Mouse (Mus musculus) embryonic facial prominence, embryonic 11.5 days (tissue): ENCODE data around the gene Hcrt. TPM values are rescaled to one million over a fixed set of nuclear protein-coding genes. Genes with fewer than 3 reads are reported as not detected.

Source experiments
- ATAC-seq: fragments of 200-750 bp; cut with Nextera tagmentation; replicated peaks from 2 replicates; pipeline ENCODE4 v1.8.0; 2017; ENCODE audit warnings: low read depth; ENCODE audit not compliant: insufficient number of reproducible peaks, low FRiP score, low TSS enrichment
- DNase-seq: peaks from one replicate; pipeline ENCODE4 v3.0.0-alpha.2; 2015; ENCODE audit warnings: low spot score
- H3K27ac ChIP-seq: fragments of 300-500 bp; sonication (generic); replicated peaks from 2 replicates; pipeline ENCODE4 v1.5.1; 2014; ENCODE audit warnings: mild to moderate bottlenecking, low read depth, low read length, control low read depth
- H3K27me3 ChIP-seq: fragments of 300-500 bp; sonication (generic); 2 replicates; pipeline ENCODE4 v1.6.1; 2014; ENCODE audit warnings: mild to moderate bottlenecking, low read length, moderate library complexity, mixed read lengths; ENCODE audit not compliant: control insufficient read depth, insufficient read depth
- H3K36me3 ChIP-seq: fragments of 300-500 bp; sonication (generic); replicated peaks from 2 replicates; pipeline ENCODE4 v1.6.1; 2014; ENCODE audit warnings: low read depth, mild to moderate bottlenecking, low read length, moderate library complexity, mixed read lengths; ENCODE audit not compliant: control insufficient read depth, insufficient read depth
- H3K4me1 ChIP-seq: fragments of 300-500 bp; sonication (generic); 2 replicates; pipeline ENCODE4 v1.6.1; 2014; ENCODE audit warnings: low read length, mixed read lengths; ENCODE audit not compliant: control insufficient read depth, insufficient read depth
- H3K4me2 ChIP-seq: fragments of 300-500 bp; sonication (generic); 2 replicates; pipeline ENCODE4 v1.6.1; 2014; ENCODE audit warnings: low read depth, mild to moderate bottlenecking, control low read depth, low read length, moderate library complexity
- H3K4me3 ChIP-seq: fragments of 300-500 bp; sonication (generic); 2 replicates; pipeline ENCODE4 v1.5.1; 2014; ENCODE audit warnings: low read depth, low read length, control low read depth
- H3K9ac ChIP-seq: fragments of 300-500 bp; sonication (generic); replicated peaks from 2 replicates; pipeline ENCODE4 v1.6.1; 2014; ENCODE audit warnings: mild to moderate bottlenecking, control low read depth, low read length
- H3K9me3 ChIP-seq: fragments of 300-500 bp; sonication (generic); replicated peaks from 2 replicates; pipeline ENCODE4 v1.6.1; 2016; ENCODE audit warnings: mild to moderate bottlenecking, low read length, inconsistent platforms, mixed read lengths; ENCODE audit not compliant: control insufficient read depth
- WGBS: fragments of 180-500 bp; shearing (Covaris S2); extraction: QIAGEN DNeasy Blood & Tissue Kit; methylation state at CpG from one replicate; pipeline ENCODE4 v1.1.7; 2014; 5-methylcytosine and 5-hydroxymethylcytosine counted together
- polyA plus RNA-seq: library from polyadenylated mRNA; unstranded; fragments of >200 nt; fragmentation: Nextera tagmentation; extraction: Ambion mirVana; gene quantifications from 2 replicates; pipeline ENCODE4 v1.2.1, GENCODE M21; 2014

The Hcrt gene
- polyA plus RNA-seq, 1 experiment from 2014 or later = not detected

DNA sequence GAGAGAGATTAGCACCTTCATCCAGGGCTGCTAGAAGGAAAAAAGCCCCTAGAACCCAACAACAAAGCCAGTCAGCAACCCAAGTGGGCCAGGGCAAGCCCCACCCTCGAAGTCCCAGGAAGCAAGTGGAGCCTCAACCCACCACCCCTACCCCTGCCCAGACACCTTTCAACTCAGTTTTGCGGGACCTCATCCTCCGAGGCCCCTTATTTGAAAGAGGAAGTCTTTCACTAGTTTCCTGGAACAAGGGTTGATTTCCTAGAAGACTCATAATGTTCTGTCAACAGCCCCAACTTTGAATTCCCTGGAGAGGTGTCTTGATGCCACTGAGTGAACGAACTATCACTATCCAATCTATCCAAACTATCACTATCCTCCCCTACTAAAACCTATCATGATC lies 32.8 kb downstream of the Hcrt start:
- no peaks in the 10 kb centered on the region for H3K9me3 ChIP-seq
- H3K27me3 ChIP-seq = no peaks in the 10 kb centered on the region
- no peak for DNase-seq
- H3K4me1 ChIP-seq = no peaks in the 10 kb centered on the region
- H3K36me3 ChIP-seq = no peaks in the 10 kb centered on the region
- no peak overlapping the region for H3K4me3 ChIP-seq
- no peak overlapping the region for H3K27ac ChIP-seq
- WGBS = 94% methylated on average over 4 of the region's 4 CpGs
- ATAC-seq = no peak
- no peak overlapping the region for H3K4me2 ChIP-seq
- no peak overlapping the region for H3K9ac ChIP-seq

DNA sequence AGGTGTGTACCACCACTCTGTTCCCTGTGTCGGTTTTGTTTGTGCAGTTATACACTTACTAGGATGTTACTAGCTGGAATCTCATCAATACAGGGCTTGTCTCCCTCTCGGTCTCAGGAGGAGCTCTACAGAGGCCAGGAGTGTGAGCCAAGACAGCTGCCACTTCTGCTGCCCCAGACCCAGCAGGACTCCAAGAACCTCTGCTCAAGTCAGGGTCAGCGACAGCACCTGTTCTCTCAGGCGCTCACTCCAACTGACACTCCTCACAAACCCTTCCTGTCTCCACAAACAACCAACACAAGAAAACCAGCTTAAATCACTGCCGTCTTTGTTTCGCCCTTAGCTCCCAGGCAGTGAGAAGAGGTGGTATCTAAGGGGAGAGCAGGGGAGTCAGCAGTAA lies 34.1 kb downstream of the Hcrt start:
- DNase-seq (no peak), ATAC-seq (no peak)
- WGBS = 87% methylated on average over 6 of the region's 6 CpGs
- Histone ChIP-seq H3K9me3 (no peaks in the 10 kb centered on the region), H3K4me3 (no peak overlapping the region), H3K27me3 (no peaks in the 10 kb centered on the region), H3K27ac (no peak overlapping the region), H3K36me3 (no peaks in the 10 kb centered on the region), H3K4me1 (no peaks in the 10 kb centered on the region), H3K9ac (no peak overlapping the region), H3K4me2 (no peak overlapping the region)

DNA sequence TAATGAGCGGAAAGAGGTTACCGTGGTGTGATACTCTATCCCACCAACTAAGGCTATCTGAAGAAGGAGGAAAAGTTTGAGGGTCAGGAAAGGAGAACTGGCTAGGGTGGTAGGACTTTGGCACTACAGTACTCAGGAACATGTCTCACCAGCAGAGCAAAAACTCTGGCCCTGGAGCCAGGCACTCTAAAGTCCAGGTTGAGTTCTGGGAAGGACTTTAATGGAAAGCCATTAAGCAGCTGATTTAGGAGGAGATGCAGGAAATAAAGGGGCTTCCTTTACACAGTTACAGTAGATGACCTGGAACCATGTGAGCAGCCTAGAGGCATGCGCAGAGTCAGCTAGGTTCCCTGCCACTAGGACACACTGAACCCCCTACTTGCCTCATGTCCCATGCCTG lies 35.5 kb downstream of the Hcrt start:
- DNase-seq = no peak
- H3K27me3 ChIP-seq = no peaks in the 10 kb centered on the region
- H3K9me3 ChIP-seq = no peaks in the 10 kb centered on the region
- no peaks in the 10 kb centered on the region for H3K4me1 ChIP-seq
- H3K4me2 ChIP-seq = no peak overlapping the region
- H3K36me3 ChIP-seq = no peaks in the 10 kb centered on the region
- H3K27ac ChIP-seq = no peak overlapping the region
- H3K4me3 ChIP-seq = no peak overlapping the region
- no peak for ATAC-seq
- H3K9ac ChIP-seq = no peak overlapping the region
- 89% methylated on average over 3 of the region's 3 CpGs for WGBS

DNA sequence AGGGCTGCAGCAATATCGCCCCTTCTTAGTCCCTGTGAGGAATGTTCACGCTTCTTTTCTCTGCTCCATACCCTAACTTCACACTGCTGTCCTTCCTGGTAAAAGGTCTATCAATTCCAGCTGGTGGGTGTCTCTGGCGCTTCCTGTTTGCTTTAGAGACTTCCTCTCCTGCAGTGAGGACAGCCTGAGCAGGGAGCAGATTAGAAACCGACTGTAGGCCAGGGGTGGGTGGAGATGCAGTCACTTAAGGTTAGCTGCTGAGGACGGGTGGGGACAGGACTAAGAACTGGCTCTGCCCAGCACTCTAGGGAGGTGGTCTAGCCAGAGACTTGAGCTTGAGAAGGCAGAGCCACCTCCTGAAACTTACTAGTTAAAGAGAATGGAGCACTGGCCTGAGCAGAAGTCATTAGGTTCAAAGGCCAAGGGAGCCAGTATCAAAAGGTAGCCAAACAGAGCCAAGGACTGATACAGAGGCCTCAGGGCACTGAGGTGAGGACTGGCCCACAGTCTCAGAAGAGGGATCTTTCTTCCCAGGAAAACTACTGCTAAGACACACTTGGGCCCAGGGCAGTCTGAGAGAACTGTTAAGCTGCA lies 37.7 kb downstream of the Hcrt start:
- no peak overlapping the region for H3K4me3 ChIP-seq
- no peaks in the 10 kb centered on the region for H3K4me1 ChIP-seq
- 17% methylated on average over 5 of the region's 5 CpGs for WGBS
- H3K9ac ChIP-seq = no peak overlapping the region
- H3K27me3 ChIP-seq = no peaks in the 10 kb centered on the region
- peak; percentile 33 for DNase-seq
- no peak overlapping the region for H3K4me2 ChIP-seq
- no peak for ATAC-seq
- no peaks in the 10 kb centered on the region for H3K36me3 ChIP-seq
- no peaks in the 10 kb centered on the region for H3K9me3 ChIP-seq
- H3K27ac ChIP-seq = peak overlapping the region; percentile 22; the same call in 1 of the 2 replicates

DNA sequence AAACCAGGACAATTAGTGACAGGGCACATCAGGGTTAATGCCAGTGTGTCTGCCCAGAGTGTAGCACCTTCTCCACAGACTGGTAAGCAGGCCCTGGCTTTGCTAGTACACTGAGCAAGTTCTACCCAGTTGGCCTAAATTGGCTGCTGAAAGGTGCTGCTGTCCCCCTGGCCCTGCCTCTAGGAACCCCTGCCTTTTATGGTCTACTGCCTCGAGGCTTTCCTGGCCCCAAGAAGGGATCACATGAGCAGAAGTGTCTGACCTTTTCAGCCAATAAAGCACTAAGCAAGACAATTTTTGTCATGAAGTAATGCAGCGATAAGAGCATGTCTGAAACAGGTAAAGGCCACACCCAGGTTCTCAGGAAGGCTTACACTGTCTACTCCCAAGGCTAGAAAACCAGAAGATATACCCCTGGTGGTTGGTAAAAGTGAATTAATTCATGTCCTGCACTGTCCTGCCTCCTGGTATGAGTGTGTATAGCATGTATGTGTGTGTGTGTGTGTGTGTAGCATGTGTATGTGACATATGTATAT lies 40.2 kb downstream of the Hcrt start:
- no peak overlapping the region for H3K4me3 ChIP-seq
- no peaks in the 10 kb centered on the region for H3K9me3 ChIP-seq
- no peaks in the 10 kb centered on the region for H3K27me3 ChIP-seq
- no peaks in the 10 kb centered on the region for H3K4me1 ChIP-seq
- no peak overlapping the region for H3K27ac ChIP-seq
- no peak overlapping the region for H3K4me2 ChIP-seq
- H3K9ac ChIP-seq = no peak overlapping the region
- 53% methylated on average over 2 of the region's 2 CpGs for WGBS
- H3K36me3 ChIP-seq = peaks cover 3% of the 10 kb centered on the region
- DNase-seq = no peak
- no peak for ATAC-seq

DNA sequence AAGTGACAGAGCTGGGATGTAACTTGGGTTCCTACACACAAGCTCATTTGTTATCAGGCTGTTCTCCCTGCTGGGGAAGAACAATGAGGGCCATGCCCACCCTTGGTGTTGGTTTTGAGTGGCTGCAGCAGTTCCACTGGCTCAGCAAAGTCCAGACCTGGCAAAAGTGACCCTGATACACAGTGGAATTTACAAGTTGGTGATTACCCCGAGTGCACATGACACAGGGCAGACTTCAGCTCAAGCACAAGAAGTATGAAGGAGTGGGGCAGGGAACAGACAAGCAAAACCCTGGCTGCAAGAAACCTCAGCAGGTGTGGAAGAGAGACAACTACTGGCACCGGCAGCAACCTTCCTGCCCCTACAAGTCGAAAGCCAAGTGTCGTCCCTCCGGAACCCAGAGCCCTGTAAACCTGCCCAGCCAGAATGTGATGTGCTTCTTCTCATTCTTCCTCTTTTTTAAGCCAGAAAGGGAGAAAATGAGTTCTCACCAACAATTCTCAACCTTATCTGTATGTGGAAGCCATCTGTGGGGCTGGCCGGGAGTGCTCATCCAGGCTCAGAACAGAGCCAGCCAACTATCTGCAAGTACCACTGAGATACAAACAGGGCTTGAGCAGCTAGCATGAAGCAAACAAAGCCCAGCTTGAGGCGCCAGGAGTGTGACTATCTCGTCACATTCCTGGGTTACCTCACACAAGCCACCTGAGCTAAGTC lies 40.8 kb downstream of the Hcrt start:
- WGBS = 73% methylated on average over 8 of the region's 8 CpGs
- no peak overlapping the region for H3K9ac ChIP-seq

DNA sequence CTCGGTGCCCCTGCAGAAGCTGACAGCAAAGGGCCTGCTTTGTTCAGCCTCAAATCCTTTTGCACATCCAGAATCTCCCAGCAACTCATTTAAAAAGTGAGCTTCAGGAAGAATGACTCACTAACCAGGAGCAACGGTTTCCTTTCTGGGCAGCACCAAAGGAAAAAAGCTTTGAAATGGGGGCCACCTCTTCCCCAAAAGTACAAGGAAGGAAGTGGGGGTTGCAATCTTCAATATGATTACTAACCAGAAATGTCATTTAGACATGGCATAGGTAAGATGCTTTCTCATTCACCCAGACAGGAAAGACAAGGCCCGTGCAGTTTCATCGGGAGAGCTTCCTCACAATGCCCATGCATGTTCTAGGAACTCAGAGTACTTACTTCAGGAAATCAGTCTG lies 41.5 kb downstream of the Hcrt start:
- Histone ChIP-seq H3K36me3 (peaks cover 7% of the 10 kb centered on the region), H3K9me3 (no peaks in the 10 kb centered on the region), H3K4me3 (no peak overlapping the region), H3K9ac (no peak overlapping the region), H3K27me3 (no peaks in the 10 kb centered on the region), H3K4me2 (no peak overlapping the region), H3K4me1 (no peaks in the 10 kb centered on the region), H3K27ac (no peak overlapping the region)
- WGBS = 73% methylated on average over 4 of the region's 4 CpGs
- ATAC-seq = no peak
- DNase-seq = no peak

More for the DNA sequence above, 40.8 kb downstream of the Hcrt start:
- H3K9me3 ChIP-seq = no peaks in the 10 kb centered on the region
- H3K4me2 ChIP-seq = no peak overlapping the region
- no peaks in the 10 kb centered on the region for H3K4me1 ChIP-seq
- H3K27ac ChIP-seq = no peak overlapping the region
- H3K36me3 ChIP-seq = peaks cover 4% of the 10 kb centered on the region
- DNase-seq (no peak), ATAC-seq (no peak)
- no peak overlapping the region for H3K4me3 ChIP-seq
- H3K27me3 ChIP-seq = no peaks in the 10 kb centered on the region

DNA sequence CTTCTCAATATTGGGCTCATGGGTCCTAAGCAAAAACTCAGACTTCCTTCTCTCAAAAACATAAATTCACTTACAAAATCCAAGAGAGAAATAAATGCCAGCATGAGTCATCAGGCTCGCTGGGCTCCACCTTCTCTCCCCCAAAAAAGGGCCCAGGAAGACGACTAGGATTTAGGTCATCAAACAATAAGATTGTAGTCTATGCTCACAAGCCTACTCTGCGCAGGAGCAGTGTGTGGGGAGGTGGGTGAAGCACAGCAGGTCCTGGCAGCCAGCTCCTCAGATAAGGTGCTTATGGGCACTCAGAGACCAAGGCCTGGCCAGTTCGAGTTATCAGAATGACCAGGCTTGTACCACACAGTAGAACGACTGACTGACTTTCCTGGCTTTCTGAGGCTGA lies 42.4 kb downstream of the Hcrt start:
- no peak overlapping the region for H3K4me2 ChIP-seq
- H3K9me3 ChIP-seq = no peaks in the 10 kb centered on the region
- DNase-seq = no peak
- ATAC-seq = no peak
- no peak overlapping the region for H3K9ac ChIP-seq
- no peaks in the 10 kb centered on the region for H3K4me1 ChIP-seq
- H3K4me3 ChIP-seq = no peak overlapping the region
- H3K36me3 ChIP-seq = peaks cover 7% of the 10 kb centered on the region
- 76% methylated on average over 5 of the region's 5 CpGs for WGBS
- no peak overlapping the region for H3K27ac ChIP-seq
- H3K27me3 ChIP-seq = no peaks in the 10 kb centered on the region
